Mouse (Mus musculus) heart, postnatal 10 days (tissue): ENCODE data around the gene Pik3r5. TPM values are rescaled to one million over a fixed set of nuclear protein-coding genes. Genes with fewer than 3 reads are reported as not detected.
A peak's percentile ranks its signal among the peaks of the same experiment; 100 is the strongest.

Experiments
- DNase-seq, 2 experiments: peaks; one replicate each; pipeline ENCODE4 v3.0.0; 2021
- intact Hi-C: fragments of 180-260 bp; cut with DNase I; formaldehyde crosslinking; loops from one replicate; pipeline ENCODE4 v1.15.1; 2025
- total RNA-seq, 2 experiments: library from RNA; stranded (reverse); gene quantifications; 2 replicates each; pipeline ENCODE4 v1.2.3; 2021

Pik3r5 gene
- total RNA-seq, 2 experiments from 2014 or later, result 0.72 to 1.3 TPM

DNA sequence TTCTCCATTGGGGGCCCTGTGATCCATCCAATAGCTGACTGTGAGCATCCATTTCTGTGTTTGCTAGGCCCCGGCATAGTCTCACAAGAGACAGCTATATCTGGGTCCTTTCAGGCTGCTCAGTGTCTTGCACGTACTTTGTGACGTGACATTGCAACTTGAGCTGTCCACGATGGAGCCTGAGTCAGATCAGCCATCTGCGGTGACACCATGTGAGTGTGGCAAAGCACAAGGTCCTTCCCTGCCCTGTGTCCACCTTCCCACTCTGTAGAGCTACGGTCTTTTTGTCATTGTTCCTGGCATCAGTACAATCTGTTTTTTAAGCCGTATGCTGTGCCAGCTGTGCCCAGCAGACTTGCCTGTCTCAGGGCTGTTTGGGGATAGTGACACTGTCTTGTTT lies 75.3 kb downstream of the Pik3r5 start:
- intact Hi-C loops, result no loop called here
- DNase-seq, result no peak

DNA sequence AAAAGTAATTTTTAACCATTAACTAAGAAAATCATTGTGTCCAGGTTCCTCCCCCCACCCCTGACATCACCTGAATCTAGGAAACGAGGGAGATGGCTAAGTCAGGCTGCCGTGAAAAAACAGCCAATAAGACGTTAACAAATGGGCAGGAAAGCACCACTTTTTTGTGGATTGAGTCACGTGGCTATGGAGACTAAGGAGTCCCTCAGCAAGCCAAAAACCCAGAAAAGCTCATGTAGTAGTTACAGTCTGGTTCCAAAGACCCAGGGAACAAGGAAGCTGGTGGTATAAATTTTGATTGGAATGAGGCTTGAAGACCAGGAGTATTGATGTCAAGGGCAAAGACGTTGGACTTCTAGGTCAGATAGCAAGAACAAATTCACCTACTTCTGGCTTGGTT lies 76.7 kb downstream of the Pik3r5 start:
- intact Hi-C loops, result no loop called here
- no peak for DNase-seq

DNA sequence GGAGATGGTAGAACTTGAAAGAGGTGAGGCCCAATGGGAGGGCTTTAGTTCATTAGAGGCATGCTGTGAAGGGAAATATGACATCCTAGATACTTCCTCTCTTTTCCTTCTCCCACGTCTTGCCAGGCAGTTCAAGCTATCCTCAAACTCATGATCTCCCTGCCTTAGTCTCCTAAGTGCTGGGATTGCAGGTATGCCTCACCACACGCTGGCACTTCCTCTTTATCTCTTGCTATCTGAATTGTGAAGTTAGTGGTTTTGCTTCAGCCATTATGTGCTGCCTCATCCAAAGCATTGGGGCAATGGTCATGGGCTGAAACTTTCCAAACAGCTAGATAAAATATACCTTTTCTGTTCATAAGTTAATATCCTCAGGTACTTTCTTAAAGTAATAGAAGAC lies 77.3 kb downstream of the Pik3r5 start:
- no peak for DNase-seq
- intact Hi-C loops, result no loop called here

DNA sequence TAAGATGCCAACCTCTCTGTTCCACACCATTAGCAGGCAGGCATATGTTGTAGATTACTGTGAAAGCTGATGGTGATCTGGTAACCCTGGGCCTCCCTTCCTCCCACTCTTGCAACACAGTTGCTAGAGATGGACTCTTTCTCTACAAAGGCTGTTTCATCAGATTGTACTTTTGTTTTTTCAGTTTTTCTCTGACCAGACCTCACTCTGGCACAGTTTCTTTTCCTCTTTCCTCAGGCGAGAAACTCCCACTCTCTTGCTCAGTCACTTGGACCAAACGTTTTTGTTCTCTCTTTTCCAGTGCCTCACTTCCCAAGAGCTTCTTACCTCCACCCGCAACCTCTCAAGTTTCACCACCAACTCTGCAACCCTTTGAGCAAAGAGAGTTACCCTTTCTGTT lies 82.0 kb downstream of the Pik3r5 start:
- no peak for DNase-seq
- intact Hi-C loops, result no loop called here

DNA sequence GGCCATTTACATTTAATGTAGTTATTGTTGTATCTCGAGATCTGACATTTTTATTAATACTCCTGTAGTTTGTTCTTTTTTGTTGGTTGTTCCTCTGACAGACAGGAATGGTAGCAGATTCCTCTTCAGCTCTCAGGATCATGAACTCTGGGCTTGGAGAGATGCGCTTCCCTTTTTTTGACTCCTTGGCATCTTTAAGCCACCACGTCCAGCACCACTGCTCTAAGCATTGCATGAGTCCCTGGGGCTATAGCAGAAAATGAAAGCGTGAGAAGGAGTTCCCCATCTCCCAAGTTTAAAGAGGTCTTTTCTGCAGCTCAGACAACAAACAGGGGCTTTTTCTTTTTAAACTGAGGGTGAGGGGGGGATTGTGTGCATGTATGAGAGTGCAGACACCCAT lies 87.4 kb downstream of the Pik3r5 start:
- DNase-seq, result no peak
- intact Hi-C loops, result no loop called here

DNA sequence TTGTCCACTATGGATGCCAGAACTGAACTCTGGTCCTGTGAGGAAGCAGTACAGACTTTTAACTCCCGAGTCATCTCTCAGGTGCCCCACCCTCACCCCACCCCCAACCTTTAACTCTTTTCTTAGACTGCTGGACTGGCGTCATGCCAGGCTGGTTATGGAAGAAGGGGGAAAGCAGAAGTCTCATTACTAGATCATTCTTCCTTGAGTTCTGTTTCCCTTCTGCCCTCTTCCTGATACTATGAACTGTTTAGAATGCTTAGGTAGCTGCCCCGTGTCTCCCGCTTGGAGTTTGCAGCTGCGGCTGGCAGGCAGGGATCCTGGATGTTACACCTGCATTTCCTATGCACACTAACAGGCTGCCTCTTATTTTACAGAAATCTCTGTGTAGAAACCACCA lies 87.9 kb downstream of the Pik3r5 start:
- intact Hi-C loops, result loop anchor here (2.0 kb wide), 1 partner anchor 15 kb away; no protein-coding TSS in a partner anchor
- DNase-seq, result no peak

DNA sequence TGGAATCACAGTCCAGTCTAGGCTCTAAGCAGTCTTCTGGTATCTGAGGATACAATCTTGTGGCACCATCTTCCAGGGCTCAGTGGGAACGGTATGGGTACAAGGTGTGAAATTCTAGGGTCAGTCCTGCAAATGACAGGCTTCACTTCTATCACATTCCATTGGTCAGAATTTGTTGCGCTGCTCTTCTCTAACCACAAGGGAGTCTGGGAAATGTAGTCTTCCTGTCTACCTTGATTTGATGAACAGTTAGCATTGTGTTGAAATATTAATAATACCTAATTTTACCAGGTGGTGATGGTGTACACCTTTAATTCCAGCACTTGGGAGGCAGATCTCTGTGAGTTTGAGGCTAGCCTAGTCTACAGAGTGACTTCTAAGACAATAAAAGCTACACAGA lies 88.5 kb downstream of the Pik3r5 start:
- no peak for DNase-seq
- intact Hi-C loops, result loop anchor here (2.0 kb wide), 1 partner anchor 16 kb away; no protein-coding TSS in a partner anchor

DNA sequence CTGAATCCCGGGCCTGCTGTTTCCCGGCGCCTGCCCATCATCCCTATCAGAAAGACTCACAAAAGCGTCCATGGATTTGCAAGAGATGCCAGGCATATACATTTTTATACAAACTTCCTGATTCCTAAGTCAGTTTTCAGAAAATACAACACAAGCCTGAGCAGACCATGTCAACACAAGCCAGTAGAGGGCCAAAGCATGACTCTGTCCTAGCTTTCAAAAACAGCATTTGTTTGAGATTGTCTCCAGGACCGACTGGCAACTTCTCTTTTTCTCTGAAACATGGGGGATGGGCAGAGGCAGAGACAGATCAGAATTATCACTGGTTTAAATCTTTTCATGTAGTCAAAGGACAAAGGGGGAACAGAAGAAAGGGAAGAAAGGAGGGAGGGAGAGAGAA lies 89.4 kb downstream of the Pik3r5 start:
- intact Hi-C loops, result loop anchor here (2.0 kb wide), 1 partner anchor 17 kb away; no protein-coding TSS in a partner anchor
- DNase-seq, result no peak

DNA sequence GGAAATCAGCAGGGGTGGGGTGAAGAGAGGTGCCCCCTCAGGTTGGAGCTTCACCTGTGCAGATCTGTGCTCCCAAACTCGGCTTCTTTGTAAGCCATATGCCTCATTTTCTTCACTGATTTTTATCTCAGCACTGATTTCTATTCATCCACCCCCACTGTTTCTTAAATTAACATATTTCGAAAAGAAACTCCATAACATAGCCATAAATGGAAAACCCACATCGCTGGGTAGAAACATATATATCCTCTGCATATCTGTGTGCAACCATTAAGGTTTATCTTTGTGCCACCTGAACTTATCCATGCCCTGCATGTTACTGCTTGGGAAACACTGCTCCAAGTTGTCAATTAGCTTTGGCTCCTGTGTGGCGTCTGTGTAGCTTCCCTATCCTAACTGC lies 94.5 kb downstream of the Pik3r5 start:
- intact Hi-C loops, result no loop called here
- DNase-seq, result no peak

DNA sequence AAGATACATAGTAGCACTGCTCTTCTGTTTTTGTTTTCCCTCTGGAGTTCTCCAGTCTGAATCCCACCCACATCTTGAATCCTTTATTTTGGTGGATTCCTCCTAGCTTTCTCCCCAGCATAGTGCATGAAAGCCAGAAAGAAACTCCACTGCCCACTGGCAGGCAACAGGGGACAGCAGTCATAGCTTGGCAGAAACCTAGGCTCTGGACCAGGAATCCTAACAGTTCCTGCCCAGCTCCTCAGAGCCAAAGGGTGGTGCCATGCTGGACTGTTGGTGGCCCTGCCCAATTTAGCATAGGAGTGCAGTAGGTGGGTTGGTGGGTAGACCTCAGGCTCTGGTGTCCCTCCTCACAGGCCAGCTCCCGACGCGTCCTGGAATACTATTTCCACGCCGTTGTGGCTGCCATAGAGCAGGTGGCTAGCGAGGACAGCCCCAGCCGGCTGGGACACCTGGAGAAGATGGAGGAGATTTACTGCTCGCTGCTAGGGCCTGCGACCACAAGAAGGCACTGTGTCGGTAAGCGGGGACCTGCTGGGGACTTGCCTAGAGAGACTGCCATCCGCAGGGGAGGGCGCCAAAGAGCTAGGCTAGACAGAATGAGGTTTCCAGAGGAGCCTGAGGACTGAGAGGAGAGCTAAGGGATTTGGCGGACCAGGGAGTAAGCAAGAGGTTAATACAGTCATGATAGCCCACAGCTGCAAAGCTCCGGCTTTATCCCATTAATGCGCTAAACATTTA lies 99.3 kb downstream of the Pik3r5 start:
- DNase-seq, result peak; percentile 74 to 78
- intact Hi-C loops, result no loop called here

DNA sequence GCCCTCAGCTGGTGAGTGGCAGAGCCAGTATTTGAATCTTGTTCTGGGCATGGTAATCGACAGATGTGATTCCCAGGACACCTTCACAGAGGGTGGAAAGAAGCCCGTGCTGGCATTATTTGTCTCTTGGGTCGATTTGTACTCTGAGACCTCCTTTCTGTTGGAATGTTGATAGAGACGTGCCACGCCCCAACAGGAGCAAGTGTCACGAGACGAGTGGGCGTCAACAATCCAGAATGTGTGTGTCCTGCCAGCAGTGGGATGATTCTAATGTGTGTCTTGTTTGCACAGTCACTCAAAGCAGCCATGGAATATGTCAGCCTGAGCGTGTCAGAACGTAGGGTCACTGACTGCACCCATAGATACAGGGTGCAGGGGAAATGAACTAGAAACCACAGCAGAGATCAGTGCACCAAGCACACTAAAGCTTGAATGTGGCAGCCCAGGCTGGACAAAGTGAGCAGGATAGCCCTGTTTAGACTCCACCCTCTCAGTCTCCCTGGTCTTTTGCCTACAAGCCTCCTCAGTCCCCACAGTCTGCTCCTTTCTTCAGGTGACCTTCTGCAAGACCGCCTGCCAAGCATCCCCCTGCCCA lies 100.1 kb downstream of the Pik3r5 start:
- DNase-seq, result no peak

DNA sequence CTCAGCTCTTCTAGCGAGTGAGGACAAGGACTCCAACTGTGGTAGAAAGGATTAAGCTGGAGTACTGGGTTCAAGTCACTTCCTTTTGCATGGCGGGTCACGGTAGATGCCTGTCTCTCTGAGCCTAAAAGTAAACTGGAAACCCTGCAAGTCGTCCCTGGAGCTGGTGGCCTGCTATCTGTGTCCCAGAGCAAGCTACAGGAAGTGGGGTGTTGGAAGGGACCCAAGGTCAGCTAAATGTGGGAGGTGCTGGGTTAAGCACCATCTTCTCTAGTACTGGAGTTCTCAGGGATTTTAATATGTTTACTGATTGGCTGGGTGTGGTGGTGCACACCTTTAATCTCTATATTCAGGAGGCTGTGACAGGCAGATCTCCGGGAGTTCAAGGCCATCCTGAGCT lies 100.9 kb downstream of the Pik3r5 start:
- DNase-seq, result peak in 1 of 2 experiments; percentile 32
- intact Hi-C loops, result no loop called here

More for the DNA sequence above, 100.1 kb downstream of the Pik3r5 start:
- intact Hi-C loops, result no loop called here

DNA sequence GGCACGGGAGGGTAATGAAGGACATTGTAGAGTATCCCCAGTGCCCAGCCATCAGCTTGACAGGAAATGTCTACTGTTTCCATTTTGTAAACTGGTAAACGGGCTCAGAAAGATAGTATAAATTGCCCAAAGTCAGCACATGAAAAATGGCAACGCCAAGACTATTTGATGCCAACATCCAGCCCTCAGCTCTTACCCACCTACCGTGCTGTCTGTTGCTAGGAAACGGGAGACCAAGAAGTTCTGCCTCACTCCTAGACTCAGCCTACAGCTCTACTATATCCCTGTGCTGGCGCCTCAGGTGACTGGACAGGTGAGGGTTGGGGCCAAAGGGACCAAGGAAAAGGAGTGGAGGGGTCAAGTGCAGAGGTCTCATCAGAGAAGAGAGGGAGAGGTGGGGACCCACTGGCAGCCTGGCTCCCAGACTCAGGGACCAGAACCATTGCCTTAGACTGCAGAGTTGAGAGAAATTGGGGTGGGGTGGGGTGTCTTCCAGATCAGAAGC lies 102.1 kb downstream of the Pik3r5 start:
- no peak for DNase-seq
- intact Hi-C loops, result no loop called here

DNA sequence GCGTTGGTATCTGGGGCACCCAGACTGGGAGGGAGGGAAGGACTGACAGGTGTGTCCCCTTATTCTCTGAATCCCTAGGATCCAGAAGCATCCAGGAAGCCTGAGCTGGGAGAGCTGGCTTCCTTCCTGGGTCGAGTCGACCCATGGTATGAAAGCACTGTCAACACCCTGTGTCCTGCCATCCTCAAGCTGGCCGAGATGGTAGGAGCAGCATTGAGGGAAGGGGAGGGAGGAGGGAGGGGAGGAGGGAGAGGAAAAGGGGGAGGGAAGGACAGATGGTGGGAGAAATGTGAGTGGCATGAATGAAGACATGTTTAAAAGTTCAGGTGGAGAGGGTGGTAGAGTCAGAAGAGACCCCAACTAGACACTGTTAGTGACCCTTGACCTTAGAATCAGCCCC lies 104.1 kb downstream of the Pik3r5 start:
- intact Hi-C loops, result no loop called here
- DNase-seq, result no peak

DNA sequence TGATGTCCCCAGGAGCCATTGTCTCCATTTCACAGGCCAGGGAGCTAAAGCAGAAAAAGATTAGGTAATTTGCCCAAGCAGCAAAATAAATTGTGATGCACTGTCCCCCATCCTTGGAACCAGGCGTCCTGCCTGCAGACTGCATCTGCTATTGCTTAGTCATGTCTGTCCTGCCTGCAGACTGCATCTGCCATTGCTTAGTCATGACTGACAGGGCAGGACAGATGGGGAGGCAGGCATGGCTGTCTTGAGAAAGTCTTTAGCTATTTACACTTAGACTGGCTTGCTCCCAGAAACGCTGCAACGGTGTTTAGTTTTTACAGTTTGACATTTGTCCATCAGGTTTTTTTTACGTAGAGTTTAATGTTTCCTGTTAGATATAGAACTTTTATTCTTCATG lies 104.5 kb downstream of the Pik3r5 start:
- intact Hi-C loops, result no loop called here
- DNase-seq, result peak in 1 of 2 experiments; percentile 25

DNA sequence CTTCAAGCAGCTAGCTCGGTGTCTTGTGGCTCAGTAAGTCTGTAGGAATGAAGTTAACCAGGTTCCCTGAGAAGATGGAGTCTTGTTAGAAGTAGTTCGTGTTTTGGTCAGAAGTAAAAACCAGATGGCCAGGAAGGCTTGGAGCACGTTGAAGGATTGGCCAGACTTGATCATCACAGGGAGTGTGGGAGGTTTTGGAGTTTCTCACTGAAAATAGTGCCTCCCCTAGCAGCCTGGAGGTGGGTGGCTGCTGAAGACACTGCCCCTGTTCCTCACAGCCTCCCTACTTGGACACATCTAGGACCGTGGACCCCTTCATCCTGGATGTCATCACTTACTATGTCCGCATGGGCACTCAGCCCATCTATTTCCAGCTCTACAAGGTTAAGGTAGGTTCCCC lies 107.7 kb downstream of the Pik3r5 start:
- intact Hi-C loops, result loop anchor here (5.0 kb wide), 1 partner anchor 338 kb away; no protein-coding TSS in a partner anchor
- DNase-seq, result no peak

DNA sequence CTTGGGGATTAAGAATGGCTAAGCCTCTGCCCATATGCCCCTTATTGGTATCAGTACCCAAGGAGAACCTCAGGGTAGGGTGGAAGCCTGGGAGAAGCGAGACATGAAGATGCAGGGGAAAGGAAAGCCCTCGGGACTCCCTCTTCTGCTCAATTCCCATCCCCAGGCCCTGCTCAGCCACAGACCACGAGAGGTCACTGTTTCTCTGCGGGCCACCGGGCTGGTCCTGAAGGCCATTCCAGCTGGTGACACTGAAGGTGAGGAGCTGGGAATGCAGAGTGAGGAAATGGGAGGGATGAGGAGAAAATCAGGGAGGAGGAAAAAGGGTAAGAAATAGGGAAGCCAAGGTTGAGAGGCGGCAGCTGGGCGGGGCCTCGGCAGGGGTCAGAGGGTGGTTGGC lies 112.6 kb downstream of the Pik3r5 start:
- intact Hi-C loops, result loop anchor here (2.0 to 5.0 kb wide), 2 partner anchors 60 to 333 kb away; no protein-coding TSS in a partner anchor
- DNase-seq, result peak; percentile 70 to 75

DNA sequence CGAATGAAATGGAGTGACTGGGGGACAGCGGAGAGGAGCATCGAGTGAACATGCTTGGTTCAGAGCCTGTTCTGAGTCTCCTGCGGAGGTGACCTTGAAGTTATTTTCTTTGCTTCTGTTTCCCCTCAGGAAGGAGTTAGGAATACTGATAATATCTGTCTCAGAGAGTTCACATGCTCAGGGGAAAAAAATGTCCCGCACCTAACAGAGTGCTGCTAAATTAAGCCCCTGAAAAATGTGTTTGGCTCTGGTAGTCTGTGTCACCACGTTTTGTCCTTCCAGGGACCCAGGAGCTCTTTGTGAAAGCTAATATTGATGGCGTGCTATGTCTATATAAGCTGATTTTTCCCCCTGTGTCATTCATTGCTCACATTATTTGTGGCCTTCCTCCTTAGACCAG lies 113.3 kb downstream of the Pik3r5 start:
- intact Hi-C loops, result loop anchor here (2.0 kb wide), 1 partner anchor 60 kb away; no protein-coding TSS in a partner anchor
- DNase-seq, result no peak

DNA sequence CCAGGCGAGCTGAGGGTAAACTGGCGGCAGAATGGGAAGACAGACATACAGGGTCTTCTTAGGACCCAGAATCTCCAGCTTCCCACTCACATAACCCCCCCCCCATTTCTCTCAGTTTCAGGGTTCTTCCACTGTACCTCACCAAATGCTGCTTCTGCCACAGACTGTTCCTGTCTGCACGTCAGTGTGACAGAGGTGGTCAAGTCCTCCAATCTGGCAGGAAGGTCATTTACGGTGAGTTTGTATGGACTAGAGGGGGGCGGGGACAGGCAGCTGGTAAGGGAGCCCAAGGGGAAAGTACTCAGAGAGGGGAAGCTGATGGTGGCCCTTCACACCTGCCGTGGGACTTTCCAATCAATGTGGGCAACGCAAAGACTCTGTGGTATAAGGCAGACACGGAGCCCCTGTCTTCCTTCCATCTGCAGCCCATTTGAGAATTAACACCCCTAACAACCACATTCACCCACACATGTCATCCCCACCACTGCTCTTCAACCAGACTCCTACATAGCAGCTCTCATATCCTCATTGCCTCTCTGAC lies 113.8 kb downstream of the Pik3r5 start:
- intact Hi-C loops, result loop anchor here (2.0 kb wide), 1 partner anchor 61 kb away; no protein-coding TSS in a partner anchor
- DNase-seq, result no peak
